Mouse (Mus musculus) ovary, adult 18-20 months (tissue): ENCODE measurements at regions not wholly inside any gene's neighbourhood (a gene's known extent, or its start where the extent isn't known, plus 50 kb on each side); places are given as distances from the start of the nearest gene placed in this dataset.

ENCODE experiments used
- DNase-seq: peaks from one replicate; pipeline ENCODE4 v3.0.0; 2022; ENCODE audit warnings: low spot score, mixed read lengths

GRCm38 (mm10) chr4:55622651-55623050 lies 90.4 kb upstream of the Klf4 start:
- DNase-seq = no peak

GRCm38 (mm10) chr4:55619891-55620290 lies 87.6 kb upstream of the Klf4 start:
- DNase-seq = no peak

DNA sequence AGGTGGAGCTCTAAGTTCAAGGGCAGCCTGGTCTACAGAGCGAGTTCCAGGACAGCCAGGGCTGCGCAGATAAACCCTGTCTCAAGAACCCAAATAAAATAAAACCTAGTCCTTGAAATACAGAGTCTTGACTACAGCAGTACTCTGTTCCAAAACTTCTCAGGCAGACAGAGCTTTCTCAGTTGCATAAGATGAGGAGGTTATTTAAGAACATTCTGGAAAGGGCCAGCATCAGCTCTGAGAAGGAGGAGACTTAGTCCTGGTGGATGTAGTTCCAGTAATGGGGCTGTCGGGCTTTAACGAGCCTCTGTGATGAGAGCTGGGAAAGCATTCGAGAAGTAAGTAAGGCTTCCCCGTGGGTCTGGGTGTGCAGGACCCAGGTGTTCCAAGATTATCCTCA lies 83.5 kb upstream of the Klf4 start:
- DNase-seq = no peak

- no peak for DNase-seq
Observed at GRCm38 (mm10) chr4:55613523-55613922, 81.3 kb upstream of the Klf4 start.

- no peak for DNase-seq
Observed at GRCm38 (mm10) chr4:55610998-55611397, 78.7 kb upstream of the Klf4 start.

GRCm38 (mm10) chr4:55609214-55609613 lies 76.9 kb upstream of the Klf4 start:
- no peak for DNase-seq

DNA sequence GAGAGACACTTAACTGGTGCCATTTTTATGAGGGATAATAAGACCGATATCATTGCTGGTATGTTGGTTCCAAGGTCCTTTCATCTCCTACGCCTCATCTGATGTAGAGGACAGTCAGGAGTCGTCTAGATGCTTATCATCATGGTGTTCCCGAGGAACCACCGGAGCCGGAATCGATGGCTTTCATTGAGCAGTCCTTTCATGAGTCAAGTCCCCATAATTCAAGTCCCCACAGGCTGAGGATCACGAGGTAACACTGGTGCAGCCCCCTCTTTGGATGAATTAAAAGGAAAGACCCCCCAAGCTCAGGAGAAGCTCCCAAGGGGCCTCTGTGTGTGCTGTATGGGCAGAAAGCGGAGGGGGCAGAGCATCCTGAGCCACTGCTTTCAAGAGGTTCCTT lies 73.3 kb upstream of the Klf4 start:
- no peak for DNase-seq

GRCm38 (mm10) chr4:55604915-55605314 lies 72.6 kb upstream of the Klf4 start:
- DNase-seq = no peak

GRCm38 (mm10) chr4:55603821-55604435 lies 71.7 kb upstream of the Klf4 start:
- no peak for DNase-seq

GRCm38 (mm10) chr4:55595203-55595602 lies 62.9 kb upstream of the Klf4 start:
- DNase-seq = no peak

GRCm38 (mm10) chr4:55594699-55595098 lies 62.4 kb upstream of the Klf4 start:
- no peak for DNase-seq

DNA sequence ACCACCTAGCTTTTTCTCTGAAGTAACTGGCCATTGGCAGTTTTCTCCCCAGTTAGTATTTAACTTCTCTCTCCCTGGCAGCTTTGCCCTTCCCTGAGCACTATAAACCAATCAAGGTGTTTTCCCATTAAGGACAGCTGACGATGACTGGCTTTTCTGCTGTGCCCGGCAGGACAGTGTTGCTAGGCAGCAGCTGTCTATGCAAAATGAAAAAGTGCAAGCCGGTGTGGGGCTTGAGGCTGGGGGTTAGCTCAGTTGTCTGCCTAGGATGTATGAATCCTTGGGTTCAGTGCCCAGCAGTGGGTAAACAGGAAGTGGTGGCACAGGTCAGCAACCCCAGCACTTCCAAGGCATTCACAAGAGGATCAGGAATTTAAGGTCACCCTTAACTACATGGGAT lies 60.9 kb upstream of the Klf4 start:
- no peak for DNase-seq

GRCm38 (mm10) chr4:55586212-55586611 lies 53.9 kb upstream of the Klf4 start:
- no peak for DNase-seq

DNA sequence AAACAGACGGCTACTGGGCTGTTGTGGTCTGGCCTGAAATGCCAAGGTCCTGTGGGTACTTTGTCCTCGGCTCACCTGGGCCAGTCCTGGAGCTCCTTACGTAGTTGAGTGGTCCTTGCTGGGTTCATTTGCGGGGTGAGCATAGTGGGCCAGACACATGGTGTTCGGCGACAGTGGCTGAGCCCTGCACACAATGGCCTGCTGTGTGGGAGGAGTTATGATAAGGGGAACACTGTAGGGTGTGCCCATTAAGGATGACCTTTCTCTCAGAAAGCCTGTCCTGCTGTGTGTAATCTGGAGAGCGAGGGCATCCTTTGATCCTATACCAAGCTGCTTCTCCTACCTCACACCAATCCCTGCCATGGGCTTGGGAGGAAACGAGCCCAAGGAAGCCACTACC lies 51.3 kb upstream of the Klf4 start:
- no peak for DNase-seq
